Mouse (Mus musculus) testis, postnatal 10 days (tissue): ENCODE data around the gene Pitx2.

Experiments
- DNase-seq: peaks from one replicate; pipeline ENCODE4 v3.0.0; 2021; ENCODE audit warnings: low spot score

Gene Pitx2

GRCm38 (mm10) chr3:129217862-129218370 is 18.2 kb downstream of the Pitx2 start:
- DNase-seq, result no peak

DNA sequence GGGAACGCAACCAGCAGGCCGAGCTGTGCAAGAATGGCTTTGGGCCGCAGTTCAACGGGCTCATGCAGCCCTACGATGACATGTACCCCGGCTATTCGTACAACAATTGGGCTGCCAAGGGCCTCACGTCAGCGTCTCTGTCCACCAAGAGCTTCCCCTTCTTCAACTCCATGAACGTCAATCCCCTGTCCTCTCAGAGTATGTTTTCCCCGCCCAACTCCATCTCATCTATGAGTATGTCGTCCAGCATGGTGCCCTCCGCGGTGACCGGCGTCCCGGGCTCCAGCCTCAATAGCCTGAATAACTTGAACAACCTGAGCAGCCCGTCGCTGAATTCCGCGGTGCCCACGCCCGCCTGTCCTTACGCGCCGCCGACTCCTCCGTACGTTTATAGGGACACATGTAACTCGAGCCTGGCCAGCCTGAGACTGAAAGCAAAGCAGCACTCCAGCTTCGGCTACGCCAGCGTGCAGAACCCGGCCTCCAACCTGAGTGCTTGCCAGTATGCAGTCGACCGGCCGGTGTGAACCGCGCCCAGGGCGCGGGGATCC is 18.8 kb downstream of the Pitx2 start:
- no peak for DNase-seq

- peak; percentile 12 for DNase-seq
Measured at GRCm38 (mm10) chr3:129220086-129220670, 20.5 kb downstream of the Pitx2 start.

- DNase-seq, result no peak
Measured at GRCm38 (mm10) chr3:129220681-129221379, 21.2 kb downstream of the Pitx2 start.

- DNase-seq, result no peak
Measured at GRCm38 (mm10) chr3:129221380-129222260, 21.9 kb downstream of the Pitx2 start.

DNA sequence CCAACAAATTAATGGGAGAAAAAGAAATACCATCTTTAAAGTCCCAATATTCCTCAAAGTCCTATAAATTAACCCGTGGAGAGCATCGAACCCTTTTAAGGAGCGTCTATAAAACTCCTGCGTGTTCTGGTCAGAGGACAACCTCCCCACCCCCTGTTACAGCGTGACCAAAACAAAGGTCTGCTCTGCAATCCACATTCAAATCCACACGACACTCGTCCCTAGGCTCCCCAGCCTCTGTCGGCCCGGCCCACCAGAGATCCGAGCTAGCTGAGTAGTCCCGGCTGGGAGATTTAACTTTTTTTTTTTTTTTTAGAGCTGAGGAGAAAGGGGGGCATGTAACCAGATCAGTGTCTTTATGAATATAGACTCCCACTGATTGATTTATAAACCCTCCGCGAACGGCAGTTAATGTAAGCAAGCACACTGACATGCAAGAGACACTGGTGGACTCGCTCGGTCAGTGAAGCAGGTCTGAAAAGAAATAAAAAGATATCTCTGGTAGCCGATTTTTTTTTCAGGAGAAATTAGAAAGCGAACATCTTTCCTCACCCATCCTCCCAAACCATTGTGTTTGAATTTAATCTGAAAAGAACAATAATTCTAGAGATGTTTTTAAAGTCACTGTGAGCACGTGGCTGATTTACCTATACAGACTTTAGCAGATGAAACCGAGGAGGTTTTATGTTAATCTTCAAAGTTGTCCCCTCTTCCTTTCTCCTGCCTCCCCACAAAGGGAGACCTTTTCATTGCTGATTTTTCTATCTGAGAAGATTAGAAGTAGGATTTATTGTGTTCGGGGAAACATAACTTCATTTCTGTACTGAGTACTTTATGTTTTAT is 23.0 kb downstream of the Pitx2 start:
- DNase-seq, result no peak

DNA sequence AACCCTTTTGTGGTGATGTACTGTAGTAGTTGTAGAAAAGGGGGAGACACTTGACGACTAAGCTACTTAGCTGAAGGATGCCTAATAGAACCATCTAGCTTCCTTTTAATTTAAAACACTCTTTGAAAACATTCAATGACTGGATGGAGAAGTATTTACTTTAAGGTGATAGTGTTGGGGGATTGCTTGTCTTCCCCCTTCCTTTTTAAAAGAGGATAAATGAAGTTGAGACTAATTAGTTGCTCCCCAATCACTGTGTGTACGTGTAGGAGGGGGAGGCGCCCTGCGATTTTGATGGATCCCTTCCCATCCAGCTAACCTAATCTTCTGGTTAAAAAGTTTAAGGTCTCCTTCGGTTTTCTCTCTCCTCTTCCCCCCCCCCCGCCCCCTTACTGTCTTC is 23.7 kb downstream of the Pitx2 start:
- DNase-seq, result no peak

DNA sequence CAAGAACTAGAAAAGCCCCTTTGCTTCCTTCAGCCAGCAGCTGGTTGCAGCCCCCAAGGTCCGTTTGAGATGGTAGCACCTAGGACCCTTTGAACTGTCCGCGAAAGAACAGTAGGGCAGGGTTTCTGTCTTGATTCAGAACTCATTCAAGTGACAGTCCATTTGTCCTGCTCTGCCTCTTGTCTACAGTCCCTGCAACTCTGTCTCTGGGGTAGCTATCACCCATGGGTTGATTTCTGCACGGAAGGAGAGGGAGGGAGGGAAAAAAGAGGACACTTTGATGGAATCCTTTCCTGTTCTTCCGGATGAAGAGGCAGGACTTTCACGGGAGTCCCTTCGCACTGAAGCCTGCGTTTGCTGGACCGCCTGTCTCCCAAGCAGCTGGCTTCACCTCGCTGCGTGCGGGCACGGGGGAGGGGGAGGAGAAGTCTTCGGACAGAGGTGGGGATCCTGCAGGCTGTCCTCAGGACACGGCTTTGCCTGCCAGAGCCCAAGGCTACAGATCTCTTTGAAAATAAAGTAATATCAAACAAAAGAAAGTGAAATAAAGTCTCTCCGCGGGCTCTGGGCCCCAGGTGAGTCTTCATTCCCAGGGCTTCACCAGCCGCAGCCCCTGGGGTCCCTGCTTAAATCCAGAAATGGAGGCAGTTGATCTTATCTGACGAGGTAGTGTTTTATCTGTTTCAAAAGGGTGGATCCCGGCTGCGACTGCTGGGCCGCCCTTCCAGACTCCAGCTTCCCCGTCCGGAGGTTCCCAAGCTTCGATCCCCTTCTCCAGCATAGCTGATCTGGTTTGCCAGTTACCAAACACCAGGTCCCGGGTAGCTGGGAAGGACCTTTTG is 24.5 kb downstream of the Pitx2 start:
- DNase-seq, result no peak

- DNase-seq, result peak; percentile 38
Measured at GRCm38 (mm10) chr3:129224806-129225576, 25.3 kb downstream of the Pitx2 start.

DNA sequence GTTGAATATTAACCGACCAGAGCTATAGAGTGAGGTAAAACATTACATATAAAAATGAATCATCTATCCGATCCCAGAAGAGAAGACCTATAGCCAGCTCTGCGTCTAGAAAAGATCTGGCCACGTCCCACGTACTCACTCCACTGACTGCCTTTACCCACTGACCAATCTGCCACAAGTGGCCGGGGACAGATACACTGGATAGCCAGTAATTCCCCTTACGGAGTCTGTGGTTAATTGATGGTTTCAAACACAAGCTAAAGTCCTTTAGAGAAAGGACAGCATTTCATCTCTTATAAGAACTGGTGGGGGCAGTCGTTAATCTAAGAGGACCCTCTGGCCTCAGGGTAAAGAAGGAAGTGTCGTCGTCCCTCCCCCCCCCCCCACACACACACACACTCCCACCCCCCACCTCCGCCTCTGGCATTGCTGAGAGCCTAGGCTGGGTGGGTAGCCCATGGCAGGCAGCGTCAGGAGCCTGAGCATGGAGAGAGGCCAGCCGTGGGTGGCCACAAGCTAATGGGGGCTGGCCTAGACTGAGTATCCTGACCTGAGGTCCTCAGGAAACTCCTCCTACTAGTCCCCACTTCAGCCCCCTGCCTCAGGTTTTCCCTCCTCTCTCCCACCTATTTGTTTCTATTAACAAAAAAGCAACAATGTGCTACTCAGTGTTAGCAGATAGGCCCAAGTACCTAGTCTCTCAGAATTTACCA is 26.1 kb downstream of the Pitx2 start:
- DNase-seq, result peak; percentile 31

GRCm38 (mm10) chr3:129226681-129227080 is 27.0 kb downstream of the Pitx2 start:
- DNase-seq, result peak; percentile 10

- peak; percentile 16 for DNase-seq
Measured at GRCm38 (mm10) chr3:129227331-129227730, 27.7 kb downstream of the Pitx2 start.

- no peak for DNase-seq
Measured at GRCm38 (mm10) chr3:129238010-129238409, 38.3 kb downstream of the Pitx2 start.

GRCm38 (mm10) chr3:129238664-129239258 is 39.1 kb downstream of the Pitx2 start:
- DNase-seq, result no peak

- no peak for DNase-seq
Measured at GRCm38 (mm10) chr3:129250997-129251396, 51.3 kb downstream of the Pitx2 start.

DNA sequence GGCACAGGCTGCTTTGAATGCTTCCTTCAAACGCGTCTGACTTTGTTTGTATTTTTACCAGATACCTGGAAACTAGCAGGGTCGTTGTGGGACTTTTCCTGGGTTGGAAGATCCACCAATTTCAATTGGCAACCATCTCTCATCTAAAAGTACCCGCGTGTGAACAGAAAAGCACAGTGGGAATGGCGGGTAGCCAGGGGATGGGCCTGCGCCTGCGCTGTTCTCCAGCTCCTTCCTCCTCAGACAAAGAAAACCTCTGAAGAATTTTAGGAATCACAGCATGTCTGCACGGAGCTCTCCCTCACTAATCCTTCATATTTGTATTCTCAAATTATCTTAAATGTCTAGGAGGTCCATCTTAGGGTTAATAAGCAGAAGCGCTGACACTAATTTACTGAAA is 54.6 kb downstream of the Pitx2 start:
- DNase-seq, result no peak

DNA sequence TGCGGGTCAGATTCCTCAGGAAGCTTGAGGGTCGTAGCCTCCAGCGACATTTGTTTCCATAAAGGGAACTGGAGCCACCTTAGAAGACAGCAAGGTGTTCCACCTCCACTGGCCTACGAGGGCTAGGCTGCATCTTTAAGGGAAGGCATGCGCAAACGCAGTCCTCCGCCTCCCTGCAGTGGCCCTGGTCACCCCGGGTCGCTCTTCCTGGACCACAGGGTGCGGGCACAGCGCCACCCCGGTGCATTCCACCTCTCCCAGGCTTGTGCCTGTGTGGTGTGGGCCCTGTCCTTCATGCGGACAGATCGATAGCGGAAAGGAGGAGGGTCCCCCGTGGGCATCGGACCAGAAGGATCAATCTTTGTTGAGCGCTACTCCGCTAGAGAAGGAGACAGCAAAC is 56.6 kb downstream of the Pitx2 start:
- no peak for DNase-seq

GRCm38 (mm10) chr3:129256766-129257165 is 57.1 kb downstream of the Pitx2 start:
- DNase-seq, result no peak

- DNase-seq, result no peak
Measured at GRCm38 (mm10) chr3:129258497-129258896, 58.8 kb downstream of the Pitx2 start.
